Mouse (Mus musculus) heart, embryonic 11.5 days (tissue): ENCODE measurements around the gene Gmds. TPM values are rescaled to one million over a fixed set of nuclear protein-coding genes. Genes with fewer than 3 reads are reported as not detected.

Source experiments
- ATAC-seq: fragments of 200-750 bp; cut with Nextera tagmentation; replicated peaks from 2 replicates; pipeline ENCODE4 v1.8.0; 2017; ENCODE audit warnings: moderate library complexity; ENCODE audit not compliant: insufficient number of reproducible peaks, low FRiP score, low TSS enrichment
- H3K27ac ChIP-seq: fragments of 300-500 bp; sonication (generic); 2 replicates; pipeline ENCODE4 v1.5.1; 2014; ENCODE audit warnings: mild to moderate bottlenecking, low read depth, low read length
- H3K27me3 ChIP-seq: fragments of 300-500 bp; sonication (generic); 2 replicates; pipeline ENCODE4 v1.6.1; 2014; ENCODE audit warnings: mild to moderate bottlenecking, low read length, mixed read lengths; ENCODE audit not compliant: control insufficient read depth, insufficient read depth
- H3K36me3 ChIP-seq: fragments of 300-500 bp; sonication (generic); 2 replicates; pipeline ENCODE4 v1.6.1; 2014; ENCODE audit warnings: mild to moderate bottlenecking, low read length, moderate library complexity, mixed read lengths; ENCODE audit not compliant: control insufficient read depth, insufficient read depth
- H3K4me1 ChIP-seq: fragments of 300-500 bp; sonication (generic); 2 replicates; pipeline ENCODE4 v1.6.1; 2014; ENCODE audit warnings: low read length; ENCODE audit not compliant: control insufficient read depth, insufficient read depth
- H3K4me2 ChIP-seq: fragments of 300-500 bp; sonication (generic); 2 replicates; pipeline ENCODE4 v1.6.1; 2014; ENCODE audit warnings: mild to moderate bottlenecking, moderate library complexity
- H3K4me3 ChIP-seq: fragments of 300-500 bp; sonication (generic); 2 replicates; pipeline ENCODE4 v1.5.1; 2014; ENCODE audit warnings: low read depth, low read length
- H3K9ac ChIP-seq: fragments of 300-500 bp; sonication (generic); 2 replicates; pipeline ENCODE4 v1.6.1; 2014; ENCODE audit warnings: mild to moderate bottlenecking, low read depth, low read length, moderate library complexity
- H3K9me3 ChIP-seq: fragments of 300-500 bp; sonication (generic); replicated peaks from 2 replicates; pipeline ENCODE4 v1.6.1; 2016; ENCODE audit warnings: low read length; ENCODE audit not compliant: control insufficient read depth
- WGBS: fragments of 180-500 bp; shearing (Covaris S2); extraction: QIAGEN DNeasy Blood & Tissue Kit; methylation state at CpG from one replicate; pipeline ENCODE4 v1.1.7; 2014; ENCODE audit not compliant: insufficient replicate concordance; 5-methylcytosine and 5-hydroxymethylcytosine counted together
- polyA plus RNA-seq: library from polyadenylated mRNA; unstranded; fragments of >200 nt; fragmentation: Nextera tagmentation; extraction: Ambion mirVana; gene quantifications from 2 replicates; pipeline ENCODE4 v1.2.1, GENCODE M21; 2014

Gmds gene
- polyA plus RNA-seq, 1 experiment from 2014 or later = 31.3 TPM

- Histone ChIP-seq H3K4me1 (peaks cover 26% of the 10 kb centered on the region), H3K27ac (peak overlapping the region; percentile 76), H3K4me2 (peak overlapping the region; percentile 78), H3K36me3 (no peaks in the 10 kb centered on the region), H3K4me3 (peak overlapping the region; percentile 63), H3K9ac (peak overlapping the region; percentile 89), H3K9me3 (no peaks in the 10 kb centered on the region), H3K27me3 (peaks cover 58% of the 10 kb centered on the region)
- WGBS = 10% methylated on average over 44 of the region's 44 CpGs
- ATAC-seq = no peak
Measured at GRCm38 (mm10) chr13:31811542-31812021, 527.0 kb downstream of the Gmds start.

DNA sequence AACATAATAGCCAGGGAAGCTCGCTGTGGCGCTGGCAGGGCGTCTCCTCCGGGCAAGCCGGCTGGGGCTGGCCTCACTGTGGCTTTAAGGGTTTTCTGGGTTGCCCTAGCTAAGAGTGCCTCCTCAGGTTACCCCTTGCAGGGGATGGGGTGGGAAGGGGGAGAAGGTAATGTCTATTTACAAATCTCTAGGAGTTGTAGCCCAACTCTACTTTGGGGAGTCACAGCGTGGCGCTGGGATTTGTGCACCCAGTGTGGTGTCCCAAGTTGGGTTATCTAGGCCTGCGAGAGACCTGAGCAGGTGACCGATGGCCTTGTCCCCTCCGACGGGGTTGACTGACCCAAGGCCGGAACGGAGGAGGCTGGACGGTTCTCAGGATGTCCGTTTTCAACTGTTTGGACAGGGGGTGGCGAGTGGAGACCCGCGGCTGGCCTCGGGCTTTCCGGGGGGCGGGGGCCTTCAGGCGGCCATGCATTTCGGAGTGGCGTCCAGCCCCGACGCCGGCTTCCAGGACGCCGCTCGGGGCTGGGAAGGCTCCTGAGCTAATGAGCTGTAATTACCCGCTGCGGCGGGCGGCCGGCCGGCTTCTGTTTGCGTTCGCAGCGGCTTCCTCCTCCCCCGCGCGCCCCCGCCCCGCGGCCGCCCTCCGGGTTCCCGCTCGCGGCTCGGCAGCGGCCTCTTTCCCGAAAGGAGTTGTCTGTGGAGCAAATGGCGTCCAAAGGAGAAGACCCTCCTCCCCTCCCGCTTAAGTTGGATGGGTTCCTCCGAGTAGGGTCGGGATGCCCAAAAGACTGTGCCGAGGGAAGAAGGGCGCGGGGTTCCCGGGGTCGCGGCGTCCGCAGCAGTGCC lies 527.6 kb downstream of the Gmds start:
- peak overlapping the region; percentile 63 for H3K4me3 ChIP-seq
- H3K27ac ChIP-seq = peak overlapping the region; percentile 76
- no peak for ATAC-seq
- no peaks in the 10 kb centered on the region for H3K36me3 ChIP-seq
- peaks cover 23% of the 10 kb centered on the region for H3K4me1 ChIP-seq
- 1% methylated on average over 62 of the region's 65 CpGs for WGBS
- H3K27me3 ChIP-seq = peaks cover 60% of the 10 kb centered on the region
- H3K9me3 ChIP-seq = no peaks in the 10 kb centered on the region
- peak overlapping the region; percentile 78 for H3K4me2 ChIP-seq
- peak overlapping the region; percentile 89 for H3K9ac ChIP-seq

GRCm38 (mm10) chr13:31810375-31810692 lies 528.2 kb downstream of the Gmds start:
- Histone ChIP-seq H3K4me3 (peak overlapping the region; percentile 63), H3K36me3 (no peaks in the 10 kb centered on the region), H3K4me2 (peak overlapping the region; percentile 78), H3K9me3 (no peaks in the 10 kb centered on the region), H3K4me1 (peaks cover 18% of the 10 kb centered on the region), H3K9ac (peak overlapping the region; percentile 89), H3K27me3 (peaks cover 65% of the 10 kb centered on the region), H3K27ac (peak overlapping the region; percentile 76)
- WGBS = under 1% methylated on average over 9 of the region's 9 CpGs
- no peak for ATAC-seq

GRCm38 (mm10) chr13:31809701-31810100 lies 528.8 kb downstream of the Gmds start:
- H3K27ac ChIP-seq = peak overlapping the region; percentile 4; the same call in 1 of the 2 replicates
- peaks cover 70% of the 10 kb centered on the region for H3K27me3 ChIP-seq
- peak overlapping the region; percentile 47; the same call in 1 of the 2 replicates for H3K9ac ChIP-seq
- H3K36me3 ChIP-seq = no peaks in the 10 kb centered on the region
- peak overlapping the region; percentile 38 for H3K4me2 ChIP-seq
- no peaks in the 10 kb centered on the region for H3K9me3 ChIP-seq
- peak overlapping the region; percentile 38 for H3K4me3 ChIP-seq
- ATAC-seq = no peak
- 11% methylated on average over 6 of the region's 6 CpGs for WGBS
- H3K4me1 ChIP-seq = peaks cover 14% of the 10 kb centered on the region; the same call in 1 of the 2 replicates

DNA sequence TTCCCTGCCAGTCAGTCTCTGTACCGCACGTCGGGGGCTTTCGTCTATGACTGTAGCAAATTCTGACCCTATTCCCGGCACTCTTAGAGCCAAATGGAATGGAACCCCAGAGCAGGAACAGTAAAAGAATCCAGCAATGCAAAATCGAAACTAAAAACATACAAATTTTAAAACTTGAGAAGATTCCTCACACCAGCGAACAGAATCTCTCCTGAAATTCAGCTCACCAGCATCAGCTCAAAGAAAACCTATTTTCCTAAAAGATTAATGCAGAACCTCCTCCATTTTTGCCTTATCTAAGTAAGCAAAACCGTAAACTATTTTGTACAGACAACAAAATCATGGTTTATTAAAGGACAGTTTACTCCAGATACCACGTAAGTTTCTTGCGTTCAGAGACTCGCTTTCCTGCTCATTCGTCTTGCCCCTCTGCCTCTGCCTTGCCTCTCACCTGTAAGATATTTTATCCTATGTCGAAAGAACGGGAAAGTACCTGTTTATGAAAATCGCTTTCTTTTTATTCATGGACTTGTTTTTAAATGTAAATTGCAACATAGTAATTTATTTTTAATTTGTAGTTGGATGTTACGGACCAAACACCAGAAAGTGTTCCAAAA lies 529.6 kb downstream of the Gmds start:
- Histone ChIP-seq H3K27me3 (peaks cover 72% of the 10 kb centered on the region), H3K27ac (peak overlapping the region; percentile 99), H3K4me3 (peak overlapping the region; percentile 70), H3K4me1 (peaks cover 13% of the 10 kb centered on the region; the same call in 1 of the 2 replicates), H3K9me3 (no peaks in the 10 kb centered on the region), H3K9ac (peak overlapping the region; percentile 92), H3K36me3 (no peaks in the 10 kb centered on the region), H3K4me2 (peak overlapping the region; percentile 91)
- no peak for ATAC-seq
- WGBS = 6% methylated on average over 16 of the region's 16 CpGs

GRCm38 (mm10) chr13:31808116-31808803 lies 530.3 kb downstream of the Gmds start:
- H3K36me3 ChIP-seq = no peaks in the 10 kb centered on the region
- H3K4me3 ChIP-seq = peak overlapping the region; percentile 70
- peaks cover 72% of the 10 kb centered on the region for H3K27me3 ChIP-seq
- peak overlapping the region; percentile 92 for H3K9ac ChIP-seq
- H3K4me2 ChIP-seq = peak overlapping the region; percentile 91
- no peak for ATAC-seq
- peaks cover 12% of the 10 kb centered on the region; the same call in 1 of the 2 replicates for H3K4me1 ChIP-seq
- H3K9me3 ChIP-seq = no peaks in the 10 kb centered on the region
- peak overlapping the region; percentile 99 for H3K27ac ChIP-seq
- WGBS = 2% methylated on average over 70 of the region's 73 CpGs

DNA sequence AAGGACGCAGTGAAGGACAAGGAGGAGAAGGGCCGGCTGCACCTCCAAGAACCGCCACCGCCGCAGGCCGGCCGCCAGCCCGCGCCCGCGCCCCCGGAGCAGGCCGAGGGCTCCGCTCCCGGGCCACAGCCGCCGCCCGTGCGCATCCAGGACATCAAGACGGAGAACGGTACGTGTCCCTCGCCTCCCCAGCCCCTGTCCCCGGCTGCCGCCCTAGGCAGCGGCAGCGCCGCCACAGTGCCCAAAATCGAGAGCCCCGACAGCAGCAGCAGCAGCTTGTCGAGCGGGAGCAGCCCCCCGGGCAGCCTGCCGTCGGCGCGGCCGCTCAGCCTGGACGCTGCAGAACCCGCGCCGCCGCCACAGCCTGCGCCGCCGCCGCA lies 530.8 kb downstream of the Gmds start:
- peak overlapping the region; percentile 91 for H3K4me2 ChIP-seq
- H3K9me3 ChIP-seq = no peaks in the 10 kb centered on the region
- H3K4me1 ChIP-seq = peaks cover 9% of the 10 kb centered on the region; the same call in 1 of the 2 replicates
- peak overlapping the region; percentile 92 for H3K9ac ChIP-seq
- no peaks in the 10 kb centered on the region for H3K36me3 ChIP-seq
- H3K4me3 ChIP-seq = peak overlapping the region; percentile 70
- peaks cover 72% of the 10 kb centered on the region for H3K27me3 ChIP-seq
- WGBS = under 1% methylated on average over 35 of the region's 47 CpGs
- ATAC-seq = no peak
- peak overlapping the region; percentile 99 for H3K27ac ChIP-seq
